Mouse (Mus musculus) G1E (cell line): ENCODE results near the gene Scyl1. TPM values are rescaled to one million over a fixed set of nuclear protein-coding genes. Genes with fewer than 3 reads are reported as not detected.

Source experiments
- ATAC-seq: 2 replicates; pipeline ENCODE4 v1.8.0; 2016; ENCODE audit warnings: mild to moderate bottlenecking; ENCODE audit not compliant: insufficient number of reproducible peaks, poor library complexity, low FRiP score, severe bottlenecking; ENCODE audit errors: extremely low read depth
- DNase-seq: peaks from one replicate; pipeline ENCODE4 v3.0.0; 2012; ENCODE audit warnings: low spot score
- H3K27me3 ChIP-seq: 2 replicates; pipeline ENCODE4 v1.6.1; 2012; ENCODE audit warnings: mild to moderate bottlenecking, low read length, inconsistent platforms; ENCODE audit not compliant: insufficient read depth
- H3K36me3 ChIP-seq: replicated peaks from 2 replicates; pipeline ENCODE3; 2012; ENCODE audit warnings: mild to moderate bottlenecking, inconsistent platforms
- H3K4me1 ChIP-seq: 2 replicates; pipeline ENCODE4 v1.6.1; 2012; ENCODE audit warnings: low read depth, low read length, inconsistent platforms, mixed read lengths; ENCODE audit not compliant: insufficient read depth
- H3K4me3 ChIP-seq: 2 replicates; pipeline ENCODE4 v1.5.1; 2012; ENCODE audit warnings: low read depth, mild to moderate bottlenecking, inconsistent platforms, low read length, moderate library complexity, mixed read lengths
- H3K9me3 ChIP-seq: replicated peaks from 2 replicates; pipeline ENCODE4 v1.6.1; 2012; ENCODE audit warnings: inconsistent platforms
- CTCF ChIP-seq: IDR thresholded peaks from 2 replicates; pipeline ENCODE4 v1.5.1; 2012; ENCODE audit warnings: low read depth, low read length, inconsistent platforms, mixed read lengths
- GATA1 ChIP-seq: IDR thresholded peaks from 2 replicates; pipeline ENCODE4 v1.6.1; 2012; ENCODE audit warnings: borderline replicate concordance, low read length, inconsistent platforms, mixed read lengths
- GATA2 ChIP-seq: IDR thresholded peaks from 2 replicates; pipeline ENCODE4 v1.6.1; 2012; ENCODE audit warnings: low read depth, low read length, inconsistent platforms, borderline replicate concordance
- POLR2AphosphoS5 ChIP-seq: IDR thresholded peaks from 2 replicates; pipeline ENCODE4 v1.6.1; 2012; ENCODE audit warnings: low read depth, low read length, inconsistent platforms; ENCODE audit not compliant: insufficient replicate concordance
- TAL1 ChIP-seq: conservative IDR thresholded peaks from 2 replicates; pipeline ENCODE4 v1.6.1; 2012; ENCODE audit warnings: low read depth, low read length, inconsistent platforms, mixed read lengths
- polyA plus RNA-seq: library from polyadenylated mRNA; stranded (reverse); fragments of >175 nt; gene quantifications from 2 replicates; pipeline ENCODE4 v1.2.3, GENCODE M21; 2012
- total RNA-seq, 2 experiments: library from RNA; stranded (forward) in 1 of 2; stranded (reverse) in 1 of 2; fragments of 200-1000 nt in 1 of 2; fragments of >200 nt in 1 of 2; fragmentation: Nextera tagmentation in 1 of 2; gene quantifications; 2 replicates each; pipeline ENCODE4 v1.2.3; 2014 to 2017

Scyl1 gene
- total and polyA plus RNA-seq, 3 experiments = 27.7 to 65.6 (median 40.3) TPM

- Histone ChIP-seq H3K27me3 (peaks cover 72% of the 10 kb centered on the region), H3K36me3 (no peaks in the 10 kb centered on the region), H3K4me3 (no peak overlapping the region), H3K4me1 (0 out of 2 replicates have a peak, but pooled peaks cover 5% of the 10 kb centered on the region), H3K9me3 (no peaks in the 10 kb centered on the region)
- no peak for DNase-seq
- no peak for ATAC-seq
- no peak for TF ChIP-seq GATA1
- no peak for TF ChIP-seq GATA2
- no peak for TF ChIP-seq TAL1
- no peak for TF ChIP-seq POLR2AphosphoS5
- TF ChIP-seq CTCF = no peak
These were observed 31.8 kb downstream of the Scyl1 start for GRCm38 (mm10) chr19:5739446-5739845.

GRCm38 (mm10) chr19:5734325-5734724 lies 36.9 kb downstream of the Scyl1 start:
- TF ChIP-seq GATA2 (no peak), GATA1 (no peak), CTCF (no peak), POLR2AphosphoS5 (no peak), TAL1 (no peak)
- DNase-seq = no peak
- H3K27me3 ChIP-seq = peaks cover 26% of the 10 kb centered on the region
- peaks cover 29% of the 10 kb centered on the region for H3K4me1 ChIP-seq
- no peak for ATAC-seq
- no peak overlapping the region for H3K4me3 ChIP-seq
- H3K9me3 ChIP-seq = no peaks in the 10 kb centered on the region
- peaks cover 19% of the 10 kb centered on the region for H3K36me3 ChIP-seq

- TF ChIP-seq POLR2AphosphoS5 (no peak), GATA1 (no peak), TAL1 (no peak), CTCF (no peak), GATA2 (no peak)
- ATAC-seq = peak; percentile 57
- H3K4me1 ChIP-seq = peaks cover 58% of the 10 kb centered on the region
- H3K36me3 ChIP-seq = peaks cover 27% of the 10 kb centered on the region
- H3K4me3 ChIP-seq = peak overlapping the region; percentile 100
- H3K9me3 ChIP-seq = no peaks in the 10 kb centered on the region
- H3K27me3 ChIP-seq = peaks cover 9% of the 10 kb centered on the region
- DNase-seq = peak; percentile 85
These were observed 39.8 kb downstream of the Scyl1 start for GRCm38 (mm10) chr19:5731264-5731978.

- TF ChIP-seq GATA1 (no peak), CTCF (no peak), GATA2 (no peak), TAL1 (no peak)
- peaks cover 27% of the 10 kb centered on the region for H3K36me3 ChIP-seq
- H3K4me3 ChIP-seq = peak overlapping the region; percentile 100
- peaks cover 60% of the 10 kb centered on the region for H3K4me1 ChIP-seq
- no peak for ATAC-seq
- peaks cover 3% of the 10 kb centered on the region for H3K27me3 ChIP-seq
- H3K9me3 ChIP-seq = no peaks in the 10 kb centered on the region
- DNase-seq = no peak
These were observed 40.7 kb downstream of the Scyl1 start for GRCm38 (mm10) chr19:5730314-5731186.

GRCm38 (mm10) chr19:5729444-5729815 lies 41.8 kb downstream of the Scyl1 start, which contains the start of gene Fam89b:
Fam89b (minus strand) TSS chr19:5729653.
- H3K36me3 ChIP-seq = peaks cover 31% of the 10 kb centered on the region
- H3K27me3 ChIP-seq = no peaks in the 10 kb centered on the region
- H3K4me3 ChIP-seq = peak within 1 kb of the TSS; percentile 100
- H3K9me3 ChIP-seq = no peaks in the 10 kb centered on the region
- DNase-seq (peak; percentile 89), ATAC-seq (no peak)
- peaks cover 71% of the 10 kb centered on the region for H3K4me1 ChIP-seq
- TF ChIP-seq TAL1 (no peak), GATA2 (no peak), POLR2AphosphoS5 (no peak), CTCF (no peak), GATA1 (no peak)
